Mouse (Mus musculus) layer of hippocampus, postnatal 25 days (tissue): Measurements from ENCODE around the gene Lpp. TPM values are rescaled to one million over a fixed set of nuclear protein-coding genes. Genes with fewer than 3 reads are reported as not detected.
A peak's percentile ranks its signal among the peaks of the same experiment; 100 is the strongest.

Source experiments
- DNase-seq, 2 experiments: peaks; one replicate each; pipeline ENCODE4 v3.0.0; 2022; ENCODE audit warnings: mixed read lengths in 2 of 2, low spot score in 1 of 2; ENCODE audit errors: extremely low spot score in 1 of 2
- total RNA-seq, 2 experiments: library from RNA; stranded (reverse); gene quantifications; 2 replicates each; pipeline ENCODE4 v1.2.3; 2021

Gene Lpp
- total RNA-seq, 2 experiments from 2014 or later = 7.2 to 8.6 TPM

GRCm38 (mm10) chr16:24465633-24466032 is 72.3 kb downstream of the Lpp start:
- no peak for DNase-seq

- no peak for DNase-seq
These were observed 74.4 kb downstream of the Lpp start for GRCm38 (mm10) chr16:24467544-24468290.

- no peak for DNase-seq
These were observed 76.0 kb downstream of the Lpp start for GRCm38 (mm10) chr16:24469313-24469712.

- no peak for DNase-seq
These were observed 77.3 kb downstream of the Lpp start for GRCm38 (mm10) chr16:24470601-24471000.

- DNase-seq = no peak
These were observed 77.7 kb downstream of the Lpp start for GRCm38 (mm10) chr16:24471029-24471428.

GRCm38 (mm10) chr16:24471801-24472200 is 78.5 kb downstream of the Lpp start:
- no peak for DNase-seq

DNA sequence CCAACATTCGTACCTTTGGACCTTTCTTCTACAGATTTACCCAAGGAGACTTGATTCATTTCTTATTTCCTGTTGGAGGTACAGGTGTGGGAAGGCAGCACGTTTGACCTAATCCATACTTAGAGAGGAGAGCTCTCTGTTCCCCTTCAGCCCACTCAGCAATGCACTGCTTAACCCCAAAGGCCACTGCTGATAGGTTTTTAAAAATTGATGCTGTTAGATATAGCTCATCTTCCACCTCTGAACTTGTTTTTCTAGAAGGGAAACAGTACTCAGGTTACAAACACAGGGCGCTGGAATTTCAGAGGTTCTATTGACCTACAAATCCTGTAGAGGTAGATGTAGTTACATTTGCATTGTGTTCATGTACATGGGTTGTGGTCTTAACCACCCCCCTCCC is 80.7 kb downstream of the Lpp start:
- no peak for DNase-seq

- DNase-seq = no peak
These were observed 81.5 kb downstream of the Lpp start for GRCm38 (mm10) chr16:24474781-24475180.

DNA sequence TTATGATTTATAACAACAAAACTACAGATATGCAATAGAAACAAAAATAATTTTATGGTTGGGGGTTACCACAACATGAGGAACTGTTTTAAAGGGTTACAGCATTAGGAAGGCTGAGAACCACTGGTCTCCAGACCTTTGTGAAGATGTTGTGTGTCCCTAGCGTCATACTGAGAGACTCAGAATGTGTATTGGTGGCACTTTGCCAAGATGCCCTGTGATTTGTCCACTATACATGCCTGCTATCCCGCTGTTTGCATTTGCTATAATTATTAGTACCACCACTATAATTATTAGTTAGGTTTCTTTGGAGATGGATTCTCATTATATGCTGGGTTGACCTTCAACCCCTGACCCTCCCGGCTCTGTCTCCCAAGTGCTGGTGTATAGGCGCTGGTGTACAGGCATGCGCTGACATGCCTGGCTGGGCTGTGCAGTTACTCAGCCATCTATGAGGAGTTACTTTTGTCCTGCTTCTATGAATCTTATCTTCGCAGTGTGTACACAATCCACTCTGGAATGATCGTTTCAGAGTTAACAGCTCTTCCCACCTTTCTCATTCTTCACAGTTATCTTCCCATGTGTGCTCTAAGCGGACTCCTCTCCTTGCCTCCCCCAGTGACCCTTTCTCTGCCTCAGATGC is 82.1 kb downstream of the Lpp start:
- DNase-seq = no peak

- no peak for DNase-seq
These were observed 83.6 kb downstream of the Lpp start for GRCm38 (mm10) chr16:24476911-24477401.

GRCm38 (mm10) chr16:24478006-24478405 is 84.7 kb downstream of the Lpp start:
- DNase-seq = no peak

- DNase-seq = no peak
These were observed 85.5 kb downstream of the Lpp start for GRCm38 (mm10) chr16:24478851-24479250.

GRCm38 (mm10) chr16:24482648-24483047 is 89.3 kb downstream of the Lpp start:
- DNase-seq = no peak

GRCm38 (mm10) chr16:24483527-24484101 is 90.3 kb downstream of the Lpp start:
- DNase-seq = no peak

GRCm38 (mm10) chr16:24487782-24488241 is 94.5 kb downstream of the Lpp start:
- DNase-seq = peak in 1 of 2 experiments; percentile 30

DNA sequence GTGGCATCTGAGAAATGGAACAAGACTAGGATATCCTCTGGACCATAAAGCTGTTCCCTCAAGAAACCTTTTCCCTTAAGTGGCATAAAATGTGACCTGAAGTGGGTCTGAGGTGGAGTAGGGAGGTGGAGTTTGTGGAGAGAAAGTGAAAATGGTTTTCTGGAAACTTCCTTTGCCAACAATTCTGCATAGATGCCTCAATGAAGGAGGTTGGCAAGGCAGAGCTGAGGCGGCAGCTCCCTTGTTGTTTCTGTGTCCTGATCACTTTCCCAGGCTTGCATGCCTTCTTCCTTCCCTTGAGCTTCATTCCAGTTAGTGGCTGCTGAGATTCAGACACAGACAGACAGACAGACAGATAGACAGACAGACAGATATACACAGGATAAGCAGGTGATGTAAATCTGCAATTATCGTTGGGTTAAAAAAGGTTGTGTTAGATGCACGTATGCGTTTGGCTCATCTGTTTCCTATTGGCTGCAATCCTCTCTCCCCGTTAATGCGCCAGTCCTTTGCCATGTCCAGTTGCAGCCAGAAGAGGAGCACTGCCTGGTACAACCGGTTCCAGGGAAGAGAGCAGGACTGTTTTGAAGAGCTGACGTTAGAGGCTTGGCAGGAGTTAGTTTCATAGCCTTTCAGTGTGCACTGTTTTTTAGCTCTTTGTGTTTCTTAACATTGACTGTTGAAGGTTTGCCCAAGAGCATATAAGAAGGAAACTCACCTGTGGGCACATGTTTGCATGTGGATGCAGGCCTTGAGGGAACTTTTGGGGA is 96.4 kb downstream of the Lpp start:
- DNase-seq = no peak

- no peak for DNase-seq
These were observed 97.6 kb downstream of the Lpp start for GRCm38 (mm10) chr16:24490751-24491485.

- no peak for DNase-seq
These were observed 98.1 kb downstream of the Lpp start for GRCm38 (mm10) chr16:24491486-24491758.

DNA sequence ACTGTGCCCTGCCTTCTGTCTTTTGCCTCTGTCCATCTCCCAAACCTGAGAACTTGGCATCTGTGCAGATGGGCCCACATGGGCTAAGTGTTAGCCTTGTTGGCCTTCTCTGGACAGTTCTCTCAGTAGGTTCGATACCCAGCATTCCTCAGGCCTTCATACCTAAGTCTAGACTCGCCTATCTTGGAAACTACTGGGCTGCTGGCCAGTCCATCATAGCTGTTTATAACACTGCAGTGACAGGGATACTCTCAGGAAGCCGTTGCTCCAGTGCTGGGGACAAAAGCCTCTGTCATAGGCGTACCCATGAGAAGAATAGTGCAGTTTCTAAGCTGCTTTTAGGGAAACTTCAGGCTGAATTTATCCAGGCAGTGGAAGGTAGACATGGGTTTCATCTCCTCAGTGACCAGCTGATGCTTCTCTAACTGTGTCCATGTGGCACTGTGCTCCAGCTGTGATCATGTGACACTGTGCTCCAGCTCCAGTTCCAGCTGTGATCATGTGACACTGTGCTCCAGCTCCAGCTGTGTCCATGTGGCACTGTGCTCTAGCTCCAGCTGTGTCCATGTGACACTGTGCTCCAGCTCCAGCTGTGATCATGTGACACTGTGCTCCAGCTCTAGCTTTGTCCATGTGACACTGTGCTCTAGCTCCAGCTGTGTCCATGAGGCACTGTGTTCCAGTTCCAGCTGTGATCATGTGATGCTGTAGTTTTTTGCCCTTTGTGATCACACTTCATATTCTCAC is 99.1 kb downstream of the Lpp start:
- no peak for DNase-seq

DNA sequence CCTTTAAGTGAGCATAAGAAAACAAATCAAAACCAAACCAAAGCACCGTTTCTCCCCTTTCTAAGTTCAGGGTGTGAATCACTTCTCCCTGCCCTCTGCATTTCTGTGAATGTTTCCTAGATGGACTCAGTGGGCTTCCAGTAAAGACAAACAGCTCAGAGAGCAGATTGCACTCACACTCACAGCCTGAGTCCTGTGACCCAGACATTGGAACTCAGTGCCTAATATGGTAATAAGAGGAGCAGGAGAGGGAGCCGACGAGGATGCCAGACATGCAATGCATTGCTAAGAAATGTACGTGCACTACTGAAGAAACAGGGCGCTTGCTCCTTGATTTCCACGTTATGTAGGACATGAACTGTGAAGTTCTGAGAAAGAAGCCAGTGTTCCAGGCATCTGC is 101.2 kb downstream of the Lpp start:
- no peak for DNase-seq
